Mouse (Mus musculus) frontal cortex, postnatal 36 days (tissue): Measurements from ENCODE around the gene Mpnd.
"Not testable (repeated sequence)": the region's sequence is repeated elsewhere in the genome, so short reads cannot be mapped to it uniquely, and the experiment has no call there.

ENCODE experiments used
- DNase-seq, 2 experiments: peaks; one replicate each; pipeline ENCODE4 v3.0.0; 2022; ENCODE audit warnings: low spot score in 2 of 2

Mpnd gene

DNA sequence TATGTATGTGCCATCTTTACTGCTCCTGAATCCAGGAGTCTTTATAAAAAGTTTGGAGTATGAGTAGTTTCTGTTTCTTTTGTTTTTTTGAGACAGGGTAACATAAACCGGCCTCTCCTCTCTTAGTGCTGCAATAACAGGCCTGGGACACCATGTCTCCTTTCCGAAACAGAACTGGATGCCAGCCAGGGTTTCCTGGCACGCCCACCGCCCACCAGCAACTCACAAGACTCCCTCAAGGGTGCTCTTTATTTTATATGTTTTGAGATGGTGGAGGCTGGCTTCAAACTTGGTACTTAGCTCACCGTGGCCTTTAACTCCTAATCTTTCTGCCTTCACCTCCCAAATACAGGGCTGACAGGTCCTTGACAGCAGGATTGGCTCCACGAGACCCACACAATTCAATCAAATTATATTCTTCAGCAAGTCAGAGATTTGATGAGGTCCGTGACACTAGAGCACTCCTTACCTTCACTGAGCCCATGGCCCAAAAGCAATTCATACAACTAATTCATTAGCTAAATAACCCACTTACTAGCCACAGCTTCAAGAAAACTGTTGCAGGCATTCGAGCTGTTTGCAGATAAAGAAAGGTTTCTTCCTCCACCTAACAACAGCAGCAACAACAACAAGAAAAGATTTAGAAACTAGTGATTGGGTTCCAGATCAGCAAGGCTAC is 33.2 kb downstream of the Mpnd start:
- no peak for DNase-seq

DNA sequence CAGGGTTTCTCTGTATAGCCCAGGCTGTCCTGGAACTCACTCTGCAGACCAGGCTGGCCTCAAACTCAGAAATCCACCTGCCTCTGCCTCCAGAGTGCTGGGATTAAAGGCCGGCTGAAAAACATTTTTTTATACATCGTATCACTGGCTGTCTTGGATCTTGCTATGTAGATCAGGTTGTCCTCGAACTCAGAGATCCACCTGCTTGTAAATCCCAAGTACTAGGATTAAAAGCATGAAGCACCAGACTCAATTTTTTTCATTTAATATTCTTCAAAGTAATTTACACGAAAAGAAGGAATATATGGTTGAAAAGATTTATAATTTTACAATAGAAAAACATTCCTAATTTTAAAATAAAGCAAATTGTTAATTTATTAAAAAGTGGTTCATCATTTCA is 33.8 kb downstream of the Mpnd start:
- no peak for DNase-seq

DNA sequence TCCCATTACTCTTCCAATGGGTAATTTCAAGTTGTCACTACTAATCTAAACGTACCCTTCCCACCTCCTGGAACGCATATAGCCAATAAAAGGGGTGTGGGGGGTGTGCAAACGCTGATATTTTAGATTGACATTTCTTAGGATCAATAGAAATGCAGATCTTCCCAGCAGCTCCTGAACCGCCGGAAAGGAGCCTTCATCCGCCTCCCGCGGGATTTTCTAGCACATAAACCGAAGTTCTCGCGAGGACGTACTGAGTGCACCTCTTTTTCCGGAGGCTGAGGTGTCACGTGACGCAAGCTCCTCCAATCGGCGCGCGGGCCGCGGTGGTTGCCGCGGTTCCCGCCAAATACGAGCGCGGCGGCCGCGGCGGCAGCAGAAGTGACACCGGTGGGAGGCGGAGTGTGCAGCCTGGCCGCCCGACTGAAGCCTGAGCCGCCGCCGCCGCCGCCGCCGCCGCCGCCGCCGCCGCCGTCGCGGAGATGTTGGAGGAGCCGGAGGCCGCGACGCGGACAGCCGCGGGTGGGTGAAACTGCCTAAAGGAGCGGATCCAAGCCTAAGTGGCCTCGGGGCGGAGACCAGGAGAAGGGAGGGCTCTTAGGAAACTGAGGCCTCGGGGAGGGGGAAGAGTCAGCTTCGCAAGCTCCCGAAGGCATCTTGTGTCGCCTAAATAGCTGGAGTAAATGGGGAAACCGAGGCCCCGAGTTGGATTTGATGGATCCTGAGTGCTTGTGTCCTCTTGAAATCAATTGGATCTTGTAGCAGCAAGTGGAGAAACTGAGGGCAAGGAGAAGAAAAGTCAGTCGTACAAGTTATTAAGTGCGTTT is 34.7 kb downstream of the Mpnd start, which contains the start of gene Chaf1a:
TSS of gene Chaf1a (plus strand) at position 410 of the 827 bp plus-strand sequence.
- DNase-seq = peak; percentile 92 to 98

DNA sequence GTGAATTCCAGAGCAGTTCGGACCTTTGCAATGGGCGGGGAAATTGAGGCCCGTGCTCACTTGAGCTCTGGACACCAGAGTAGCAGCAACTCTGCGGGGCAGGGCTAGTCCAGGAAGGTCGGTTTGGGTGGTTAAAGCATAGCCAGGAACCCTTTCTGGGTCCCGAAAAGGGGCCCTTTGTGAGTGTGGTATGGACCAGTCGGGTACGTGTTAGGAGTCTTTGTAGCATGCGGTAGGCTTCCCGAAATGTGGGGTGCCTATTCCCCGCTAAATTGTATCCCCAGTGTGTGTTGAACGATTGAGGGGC is 35.3 kb downstream of the Mpnd start:
- no peak for DNase-seq

DNA sequence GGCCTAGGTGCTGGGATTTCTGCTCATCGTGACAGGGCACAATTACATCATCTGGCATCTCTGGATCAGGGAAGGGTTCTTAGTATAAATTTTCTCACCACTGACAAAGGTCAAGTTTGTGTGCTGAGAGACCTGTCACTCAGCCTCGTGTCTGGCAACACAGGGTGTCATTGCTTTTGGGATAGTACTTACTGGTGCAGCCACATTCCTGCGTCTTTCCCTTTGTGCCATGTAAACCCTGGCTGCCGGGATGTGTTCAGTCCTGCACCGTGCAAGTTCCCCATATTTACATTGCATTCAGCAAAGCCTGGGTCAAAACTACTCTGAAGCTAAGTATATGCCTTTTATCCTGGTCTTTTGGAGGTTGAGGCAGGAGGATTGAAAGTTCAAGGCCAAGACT is 45.9 kb downstream of the Mpnd start:
- DNase-seq = no peak

DNA sequence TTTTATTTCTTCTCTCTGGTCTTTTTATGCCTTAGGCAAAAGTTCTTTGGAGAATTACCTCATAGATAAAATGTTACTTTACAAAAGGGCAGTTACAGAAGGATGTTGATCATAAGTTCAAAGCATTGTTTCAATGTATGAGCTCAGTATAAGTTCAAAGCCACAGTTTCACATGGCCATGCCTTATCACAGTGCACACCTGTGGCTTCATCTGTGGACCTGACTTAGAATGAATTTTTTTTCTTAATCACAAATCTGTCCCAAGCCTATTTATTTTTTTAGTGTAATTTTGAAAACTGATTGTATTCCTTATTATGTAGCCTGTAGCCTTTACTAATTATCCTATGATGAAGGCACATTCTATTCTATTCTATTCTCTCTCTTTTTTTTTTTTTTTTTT is 49.4 kb downstream of the Mpnd start:
- no peak for DNase-seq

DNA sequence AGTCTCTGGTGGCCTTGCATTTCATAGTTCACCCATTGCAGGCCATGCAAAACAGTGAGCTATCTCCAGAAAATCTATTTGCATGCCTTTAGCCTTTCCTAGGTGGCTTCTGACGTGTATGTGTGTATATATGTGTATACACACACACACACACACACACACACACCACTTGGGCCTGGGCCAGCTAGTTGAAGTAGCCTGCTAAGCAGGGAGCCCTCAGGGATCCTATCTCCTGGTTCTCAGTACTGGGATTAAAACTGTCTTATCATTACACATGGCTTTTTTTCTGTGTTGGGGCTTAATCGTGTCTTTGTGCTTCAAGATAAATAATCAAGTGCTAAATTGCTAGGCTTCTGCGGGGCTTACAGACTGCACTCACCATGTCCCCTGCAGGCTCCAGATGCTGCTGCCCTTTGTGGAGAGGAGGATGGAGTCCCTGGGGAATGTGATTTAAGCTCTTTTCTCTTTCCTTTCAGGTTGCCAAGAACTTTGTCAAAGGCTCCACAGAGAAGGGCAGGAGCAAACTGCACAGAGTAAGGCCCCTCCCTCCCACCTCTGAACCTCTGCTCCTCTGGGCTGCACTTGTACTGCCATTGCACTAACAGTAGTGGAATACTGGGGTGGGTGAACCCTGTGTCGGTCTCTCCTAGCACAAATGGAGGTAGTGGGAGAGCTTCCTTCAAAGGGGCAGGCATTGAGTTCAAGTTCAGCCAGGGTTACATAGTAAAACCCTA is 50.6 kb downstream of the Mpnd start:
- DNase-seq = no peak

DNA sequence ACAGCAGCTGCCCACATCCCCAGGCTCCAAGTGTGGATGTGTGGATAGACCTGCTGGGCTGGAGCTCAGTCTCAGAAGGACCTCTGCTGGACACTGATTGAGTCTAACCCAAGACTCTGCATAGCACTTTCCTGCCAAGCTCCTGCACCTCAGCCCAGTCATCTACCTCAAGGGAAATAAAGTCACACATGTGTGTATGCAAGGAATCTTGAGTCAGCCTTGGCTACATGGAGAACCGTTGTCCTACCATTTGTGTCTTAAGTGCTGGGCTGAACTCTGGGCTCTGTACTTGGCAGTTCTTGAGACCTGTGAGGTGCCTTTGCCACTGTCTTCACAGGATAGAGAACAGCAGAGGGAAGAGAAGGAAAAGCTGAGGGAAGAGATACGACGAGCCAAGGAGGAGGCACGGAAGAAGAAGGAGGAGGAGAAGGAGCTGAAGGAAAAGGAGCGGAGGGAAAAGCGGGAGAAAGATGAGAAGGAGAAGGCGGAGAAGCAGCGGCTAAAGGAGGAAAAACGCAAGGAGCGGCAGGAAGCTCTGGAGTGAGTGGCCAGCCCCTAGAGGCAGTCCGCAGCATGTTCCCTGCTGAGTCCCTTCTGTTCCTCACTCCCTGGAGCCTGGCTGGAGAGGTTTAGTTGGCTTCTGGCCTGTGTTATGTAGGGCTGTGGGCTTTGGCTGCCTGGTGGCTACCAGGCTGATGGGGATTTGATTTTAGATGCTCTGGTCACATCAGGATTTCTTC is 52.0 kb downstream of the Mpnd start:
- DNase-seq = no peak

DNA sequence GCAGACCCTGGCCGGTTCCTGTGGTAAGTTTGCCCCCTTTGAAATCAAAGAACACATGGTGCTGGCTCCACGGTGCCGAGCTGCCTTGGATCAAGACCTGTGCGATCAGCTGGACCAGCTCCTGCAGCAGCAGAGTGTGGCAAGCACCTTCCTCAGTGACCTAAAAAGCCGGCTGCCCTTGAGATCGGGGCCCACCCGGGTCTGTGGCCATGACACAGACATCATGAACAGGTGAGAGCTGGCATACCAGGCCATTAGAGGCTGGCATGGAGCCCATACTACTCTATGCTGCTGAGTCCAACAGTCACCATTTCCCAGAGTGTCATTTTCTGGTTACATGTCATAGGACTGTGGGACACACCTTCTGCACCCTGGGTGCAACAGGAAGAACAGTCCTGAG is 56.6 kb downstream of the Mpnd start:
- no peak for DNase-seq

DNA sequence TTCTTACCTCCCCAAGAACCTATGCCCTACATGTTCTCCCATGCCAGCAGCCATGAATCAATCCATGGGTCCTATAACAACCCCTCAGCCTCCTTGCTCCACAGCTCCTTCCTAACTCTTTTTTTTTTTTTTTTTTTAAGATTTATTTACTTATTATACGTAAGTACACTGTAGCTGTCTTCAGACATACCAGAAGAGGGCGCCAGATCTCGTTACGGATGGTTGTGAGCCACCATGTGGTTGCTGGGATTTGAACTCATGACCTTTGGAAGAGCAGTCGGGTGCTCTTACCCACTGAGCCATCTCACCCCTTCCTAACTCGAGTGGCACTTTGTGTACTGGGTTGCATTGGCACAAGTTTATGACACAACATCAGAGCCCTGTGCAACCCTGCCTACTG is 60.2 kb downstream of the Mpnd start:
- DNase-seq = not testable (repeated sequence)
